Comparison of ENCODE assay signal across 8 mouse cellular contexts in genomic region chr5:33782999-33783390, GRCm38 (mm10). TPM values are rescaled to one million over a fixed set of nuclear protein-coding genes. Genes with fewer than 3 reads are reported as not detected.
DNase-seq lines count a peak whose midpoint lies in the region; ATAC-seq and TF ChIP-seq lines count a peak whose summit lies in the region.

No protein-coding gene starts in this region.

- H3K4me2 ChIP-seq in limb, embryonic 14.5 days (replicated peaks; ENCODE audit: low read depth, low read length, severe bottlenecking) = peak overlapping the region; percentile 90
- peak overlapping the region; percentile 85 for H3K4me2 ChIP-seq in stomach, postnatal 0 days (replicated peaks; ENCODE audit: low read depth)

- no peak for DNase-seq in cerebellum, adult 2 months
- no peak for DNase-seq in cerebellum, adult 9-10 months
- DNase-seq in testis, postnatal 14 days (ENCODE audit: low spot score) = no peak
- no peak for DNase-seq in limb, embryonic 14.5 days (ENCODE audit: low spot score)
- DNase-seq in stomach, postnatal 0 days (ENCODE audit: low spot score) = no peak
- no peak for DNase-seq in retina, embryonic 14.5 days (ENCODE audit: low spot score)
- no peak for DNase-seq in frontal cortex, postnatal 25 days (ENCODE audit: low spot score in 2 of 2)

- WGBS in cerebellum, adult 2 months = 2% methylated on average over 6 of the region's 6 CpGs
- WGBS in limb, embryonic 14.5 days = 6% methylated on average over 6 of the region's 6 CpGs
- WGBS in stomach, postnatal 0 days = 7% methylated on average over 6 of the region's 6 CpGs

- peak overlapping the region; percentile 86 for H3K4me3 ChIP-seq in cerebellum, adult 2 months (replicated peaks; ENCODE audit: insufficient read depth, low read depth, low read length)
- peak overlapping the region; percentile 96 for H3K4me3 ChIP-seq in testis, adult 2 months (ENCODE audit: control insufficient read depth, low read depth, low read length)
- peak overlapping the region; percentile 77 for H3K4me3 ChIP-seq in limb, embryonic 14.5 days (replicated peaks; ENCODE audit: low read length)
- H3K4me3 ChIP-seq in stomach, postnatal 0 days (ENCODE audit: low read depth, low read length) = peak overlapping the region; percentile 95

- H3K27ac ChIP-seq in cerebellum, adult 2 months (ENCODE audit: insufficient read depth, low read length) = peak overlapping the region; percentile 62
- peak overlapping the region; percentile 94 for H3K27ac ChIP-seq in testis, adult 2 months (ENCODE audit: control insufficient read depth, insufficient read depth, low read depth, low read length)
- H3K27ac ChIP-seq in limb, embryonic 14.5 days (replicated peaks; ENCODE audit: low read depth, low read length) = no peak overlapping the region
- H3K27ac ChIP-seq in stomach, postnatal 0 days (replicated peaks) = 0 out of 2 replicates have a peak overlapping the region, but pooled peaks have one; percentile 30

- TF ChIP-seq POLR2A in cerebellum, adult 2 months (IDR thresholded peaks at IDR 0.05; ENCODE audit: borderline replicate concordance, insufficient read depth, low read length) = no peak
- TF ChIP-seq POLR2A in testis, adult 2 months (IDR thresholded peaks at IDR 0.05; ENCODE audit: control insufficient read depth, low read depth, low read length) = no peak
- no peak for TF ChIP-seq POLR2A in limb, embryonic 14.5 days (IDR thresholded peaks at IDR 0.05; ENCODE audit: borderline replicate concordance, extremely low read depth, insufficient read depth, insufficient read length)

- TF ChIP-seq EP300 in stomach, postnatal 0 days (optimal IDR thresholded peaks at IDR 0.05) = no peak

- H3K27me3 ChIP-seq in cerebellum, adult 2 months (ENCODE audit: control insufficient read depth, insufficient read depth, low read length) = no peaks in the 10 kb centered on the region
- no peaks in the 10 kb centered on the region for H3K27me3 ChIP-seq in testis, adult 2 months (ENCODE audit: control insufficient read depth, insufficient read depth, low read length)
- no peaks in the 10 kb centered on the region for H3K27me3 ChIP-seq in limb, embryonic 14.5 days (ENCODE audit: control insufficient read depth, insufficient read depth, low read length)
- H3K27me3 ChIP-seq in stomach, postnatal 0 days (ENCODE audit: control insufficient read depth, insufficient read depth, low read length) = no peaks in the 10 kb centered on the region

- peak overlapping the region; percentile 81 for H3K9ac ChIP-seq in limb, embryonic 14.5 days (ENCODE audit: low read depth, low read length, severe bottlenecking)
- H3K9ac ChIP-seq in stomach, postnatal 0 days (ENCODE audit: low read length) = peak overlapping the region; percentile 89

- no peak for TF ChIP-seq CTCF in cerebellum, adult 2 months (IDR thresholded peaks at IDR 0.05; ENCODE audit: borderline replicate concordance, insufficient read depth, low read depth, low read length)
- TF ChIP-seq CTCF in testis, adult 2 months (IDR thresholded peaks at IDR 0.05; ENCODE audit: control insufficient read depth, insufficient read depth, insufficient replicate concordance, low read depth, low read length) = no peak
- no peak for TF ChIP-seq CTCF in stomach, postnatal 0 days (IDR thresholded peaks at IDR 0.05; ENCODE audit: low read depth)

- H3K4me1 ChIP-seq in cerebellum, adult 2 months (ENCODE audit: control insufficient read depth, insufficient read depth, low read length) = peaks cover 17% of the 10 kb centered on the region
- peaks cover 12% of the 10 kb centered on the region for H3K4me1 ChIP-seq in testis, adult 2 months (ENCODE audit: control insufficient read depth, insufficient read depth, low read length)
- 0 out of 2 replicates have a peak, but pooled peaks cover 5% of the 10 kb centered on the region for H3K4me1 ChIP-seq in limb, embryonic 14.5 days (ENCODE audit: control insufficient read depth, insufficient read depth, low read length)
- peaks cover 3% of the 10 kb centered on the region; the same call in 1 of the 2 replicates for H3K4me1 ChIP-seq in stomach, postnatal 0 days (replicated peaks; ENCODE audit: control insufficient read depth, insufficient read depth)

- no peaks in the 10 kb centered on the region for H3K36me3 ChIP-seq in testis, adult 2 months (ENCODE audit: control insufficient read depth, insufficient read depth, low read length)
- peaks cover under 1% of the 10 kb centered on the region; the same call in 1 of the 2 replicates for H3K36me3 ChIP-seq in limb, embryonic 14.5 days (ENCODE audit: control insufficient read depth, insufficient read depth, low read length)
- H3K36me3 ChIP-seq in stomach, postnatal 0 days (ENCODE audit: control insufficient read depth, insufficient read depth, low read length) = no peaks in the 10 kb centered on the region

- peak; percentile 54 for ATAC-seq in limb, embryonic 14.5 days (ENCODE audit: low FRiP score, low read depth)
- no peak; the same call in none of the 2 replicates for ATAC-seq in stomach, postnatal 0 days (ENCODE audit: low FRiP score, low TSS enrichment)

- H3K9me3 ChIP-seq in limb, embryonic 14.5 days (ENCODE audit: control insufficient read depth, low read length) = no peaks in the 10 kb centered on the region
- no peaks in the 10 kb centered on the region for H3K9me3 ChIP-seq in stomach, postnatal 0 days (ENCODE audit: control insufficient read depth, low read length)

RNA-seq across cellular contexts. Expression of gene Letm1, which starts 0.4 kb away (rescaled TPM):
- polyA plus RNA-seq in cerebellum, adult 2 months (2012; rRNA removed) = 69.9 and 72.4 TPM in 2 replicates
- 24.1 and 26.1 TPM in 2 replicates for polyA plus RNA-seq in testis, adult 2 months (2012; rRNA removed)
- 31.3 and 33.0 TPM in 2 replicates for polyA plus RNA-seq in limb, embryonic 14.5 days (2012; rRNA removed)
- 44.4 and 49.9 TPM in 2 replicates for polyA plus RNA-seq in limb, embryonic 14.5 days (2014; fragmentation: Nextera tagmentation; extraction: Ambion mirVana)
- 39.5 and 42.6 TPM in 2 replicates for polyA plus RNA-seq in stomach, postnatal 0 days (2015; fragmentation: Nextera tagmentation; extraction: Ambion mirVana)

RNA-seq across cellular contexts. Expression of gene Nsd2, which starts 37.5 kb away (rescaled TPM):
- polyA plus RNA-seq in cerebellum, adult 2 months (2012; rRNA removed) = 43.1 and 43.3 TPM in 2 replicates
- polyA plus RNA-seq in testis, adult 2 months (2012; rRNA removed) = 48.5 and 54.5 TPM in 2 replicates
- polyA plus RNA-seq in limb, embryonic 14.5 days (2012; rRNA removed) = 50.7 and 52.6 TPM in 2 replicates
- 46.2 and 46.6 TPM in 2 replicates for polyA plus RNA-seq in limb, embryonic 14.5 days (2014; fragmentation: Nextera tagmentation; extraction: Ambion mirVana)
- 8.5 and 10.3 TPM in 2 replicates for polyA plus RNA-seq in stomach, postnatal 0 days (2015; fragmentation: Nextera tagmentation; extraction: Ambion mirVana)
